Mouse (Mus musculus) naive thymus-derived CD4-positive, alpha-beta T cell, adult 2 months (primary cell): ENCODE measurements around the gene Atm.

Experiments used
- DNase-seq: peaks from one replicate; pipeline ENCODE4 v3.0.0-alpha.2; 2011; ENCODE audit warnings: low read depth

Atm gene

DNA sequence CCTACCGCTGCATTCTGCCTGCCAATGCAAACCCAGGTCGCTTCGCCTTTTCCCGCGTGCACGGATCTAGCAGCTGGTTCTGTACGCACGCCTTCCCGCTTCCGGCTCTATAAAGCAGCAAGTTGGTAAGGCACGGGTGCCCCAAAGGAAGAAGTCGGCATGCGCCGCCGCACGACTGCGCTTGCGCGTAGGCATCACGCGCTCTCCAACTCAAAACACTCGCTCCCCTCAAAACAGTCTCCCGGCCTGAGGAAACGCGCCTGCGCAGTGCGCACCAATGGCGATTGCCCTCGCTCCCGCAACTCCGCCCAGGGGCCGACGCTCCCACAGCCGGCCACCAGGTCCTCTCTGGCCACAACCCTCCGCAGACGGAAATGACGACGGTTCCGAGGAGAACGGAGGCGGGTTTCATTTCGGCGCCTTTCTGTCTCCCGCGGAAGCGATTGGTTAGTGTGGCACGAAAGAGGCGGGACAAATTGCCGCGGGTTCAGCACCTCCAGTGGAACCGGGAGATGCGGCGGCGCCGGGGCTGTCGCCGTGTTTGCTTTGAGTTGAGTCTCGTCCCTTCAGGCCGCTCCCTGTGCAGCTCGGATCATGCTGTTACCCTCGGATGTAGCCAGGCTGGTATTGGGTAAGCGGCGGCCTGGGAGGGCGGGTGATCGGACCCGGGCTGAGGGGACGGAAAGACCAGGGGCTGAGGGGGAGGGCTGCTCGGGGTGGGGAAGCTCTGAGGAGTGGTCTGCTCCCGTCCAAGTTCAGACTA, at the start of gene Atm, which contains the start of gene Npat:
Gene Atm (minus strand): TSS at position 183 of the 763 bp plus-strand sequence.
Gene Npat (plus strand): TSS at position 490 of the 763 bp plus-strand sequence.
- DNase-seq: peak; percentile 100

DNA sequence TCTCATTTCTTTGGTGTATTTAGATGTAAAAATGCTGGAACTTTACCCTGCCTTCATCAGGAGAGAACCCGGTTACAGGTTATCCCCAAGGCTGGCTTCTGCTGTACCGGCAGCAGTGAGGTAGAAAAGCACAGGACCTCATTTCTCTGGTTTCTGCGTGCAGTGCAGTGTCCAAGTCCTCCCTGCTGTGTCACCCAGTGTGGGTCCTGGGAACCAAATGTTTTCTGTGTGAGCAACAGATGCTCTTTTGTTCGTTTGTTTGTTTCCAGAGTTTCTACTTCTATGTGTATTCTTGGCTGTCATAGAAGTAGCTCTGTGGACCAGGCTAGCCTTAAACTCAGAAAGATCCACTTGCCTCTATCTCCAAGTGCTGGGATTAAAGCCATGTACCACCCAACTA, 45.3 kb upstream of the Atm start:
- no peak for DNase-seq

DNA sequence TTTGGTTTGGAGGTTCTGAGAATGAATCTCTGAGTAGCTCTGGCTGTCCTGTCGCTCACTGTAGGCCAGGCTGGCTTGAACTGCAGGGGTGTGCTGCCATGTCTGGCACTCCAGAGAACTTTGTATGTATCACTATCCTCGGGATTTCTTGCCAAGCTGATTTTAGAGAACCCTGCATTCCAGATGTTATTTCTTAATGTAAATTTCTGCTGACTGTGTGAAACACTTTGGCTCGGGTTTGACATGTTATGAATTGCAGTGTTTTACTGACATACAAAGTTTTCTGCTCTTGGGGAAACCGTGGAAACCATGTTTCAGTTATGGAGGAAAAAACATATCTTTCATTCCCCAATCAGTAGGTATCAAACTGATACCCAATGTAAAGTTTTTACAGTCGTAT, 39.2 kb upstream of the Atm start:
- DNase-seq: no peak

DNA sequence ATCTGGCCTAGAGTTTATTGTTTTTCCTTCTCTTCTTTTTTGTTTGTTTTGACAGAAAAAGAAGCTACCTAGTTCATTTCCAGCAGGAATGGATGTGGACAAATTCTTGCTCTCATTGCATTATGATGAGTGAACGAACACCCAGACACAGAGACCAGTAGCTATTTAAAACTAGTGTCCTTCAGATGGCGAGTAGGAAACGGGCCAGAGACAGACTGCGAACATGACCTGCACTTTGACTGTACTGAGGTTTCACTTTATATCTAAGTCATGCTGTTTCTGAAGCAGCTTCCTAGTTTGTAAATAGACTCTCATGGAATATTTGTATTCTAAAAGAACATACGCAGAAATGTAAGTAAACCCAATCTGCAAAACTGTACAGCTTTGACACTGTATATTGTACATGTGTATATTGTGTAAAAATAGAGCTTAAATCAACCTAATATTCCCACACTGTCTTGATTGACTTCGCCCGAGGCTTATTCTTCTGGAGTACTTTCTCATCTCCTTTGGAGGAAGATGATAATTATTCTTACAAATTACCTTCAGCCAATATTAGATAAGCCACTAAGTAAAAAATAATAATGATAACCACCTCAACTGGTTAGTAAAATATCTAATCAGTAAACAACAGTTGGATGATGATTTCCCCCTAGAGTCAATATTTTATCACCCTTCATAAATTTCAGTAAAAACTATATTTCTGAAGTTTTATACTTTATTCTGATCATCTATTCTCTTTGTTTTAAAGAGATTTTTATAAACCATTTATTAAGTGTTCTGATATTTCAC, 36.2 kb upstream of the Atm start:
- no peak for DNase-seq

DNA sequence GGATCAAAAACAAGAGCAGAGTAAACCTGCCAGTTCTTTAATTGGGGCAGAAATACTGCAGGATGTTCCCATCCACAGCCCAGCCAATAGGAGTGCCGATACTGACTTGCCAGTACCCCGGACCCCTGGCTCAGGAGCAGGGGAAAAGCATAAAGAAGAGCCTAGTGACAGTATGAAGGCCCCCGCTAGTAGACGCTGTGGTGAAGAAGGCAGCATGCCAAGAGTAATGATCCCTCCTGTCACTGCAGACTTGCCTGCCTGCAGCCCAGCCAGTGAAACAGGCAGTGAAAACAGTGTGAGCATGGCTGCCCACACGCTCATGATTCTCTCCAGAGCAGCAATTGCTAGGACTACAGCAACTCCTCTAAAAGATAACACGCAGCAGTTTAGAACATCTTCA, 34.1 kb upstream of the Atm start:
- no peak for DNase-seq

DNA sequence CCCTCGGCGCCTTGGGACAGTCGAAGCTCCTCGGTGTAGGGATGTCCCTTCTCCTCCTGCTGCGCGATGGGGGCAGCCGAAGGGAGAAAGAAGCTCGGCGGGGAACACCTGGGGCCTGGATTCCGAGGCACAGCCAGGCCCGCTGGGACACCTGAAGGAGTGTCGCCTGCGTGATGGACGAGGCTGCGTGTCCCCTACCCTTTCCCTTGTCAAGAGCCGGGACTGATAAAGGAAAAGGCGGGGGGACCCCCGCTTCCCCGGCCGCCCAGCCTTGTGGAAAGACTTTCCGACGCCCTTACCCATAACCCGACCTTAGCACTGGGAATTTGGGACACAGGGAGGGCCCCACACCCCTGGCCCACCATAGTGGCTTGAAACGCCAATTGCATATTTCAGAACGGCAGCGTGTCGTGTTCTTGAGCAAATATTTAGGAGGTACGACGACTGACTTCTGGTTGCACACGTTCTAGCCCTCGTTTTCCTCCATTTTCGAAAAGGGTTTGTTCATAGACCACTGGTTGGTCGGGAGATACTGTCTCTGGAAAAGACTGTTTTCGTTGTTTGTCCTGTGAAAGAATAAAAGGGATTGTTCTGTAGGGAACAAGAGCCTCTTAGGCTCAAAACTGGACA, 911 bp upstream of the Atm start:
- peak; percentile 45 for DNase-seq

DNA sequence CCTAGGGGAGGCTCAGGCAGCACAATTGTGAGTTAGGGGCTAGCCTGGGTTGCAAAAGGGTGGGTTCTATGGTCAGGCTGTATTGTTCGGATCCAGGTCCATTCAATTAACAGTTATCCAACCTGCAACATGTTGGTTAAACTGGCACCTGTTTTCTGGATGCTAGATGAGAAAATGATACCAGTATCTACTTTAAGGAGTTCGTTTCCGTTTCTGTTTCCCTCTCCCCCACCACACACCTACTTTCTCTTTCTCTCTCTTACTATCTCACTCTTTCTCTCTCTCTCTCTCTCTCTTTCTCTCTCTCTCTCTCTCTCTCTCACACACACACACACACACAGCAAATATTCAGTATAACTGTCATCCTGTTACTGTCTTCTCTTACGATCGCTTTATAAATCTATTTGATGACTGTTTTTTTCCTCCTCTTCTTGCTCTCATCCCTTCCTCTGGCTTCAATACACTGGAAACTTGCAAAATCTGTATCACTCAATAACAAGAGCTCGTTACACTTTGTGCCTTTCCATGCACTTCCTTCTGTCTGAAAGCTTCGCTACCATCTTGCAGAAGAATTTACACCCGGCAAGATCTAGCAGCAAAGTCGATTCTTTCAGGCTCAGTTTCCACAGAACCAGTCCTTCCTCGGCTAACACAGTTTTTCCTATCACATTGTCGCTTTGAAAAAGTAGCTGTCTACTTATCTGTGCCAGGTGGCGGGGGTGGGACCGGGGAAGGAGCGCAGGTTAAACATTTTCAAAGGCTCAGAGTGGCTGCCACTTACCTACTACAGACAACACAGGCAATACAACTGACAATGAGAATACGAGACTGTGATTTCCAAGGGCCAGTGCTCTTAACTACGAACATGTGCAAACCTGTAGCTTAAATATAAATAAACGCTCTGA, 872 bp downstream of the Atm start:
- peak; percentile 53 for DNase-seq

DNA sequence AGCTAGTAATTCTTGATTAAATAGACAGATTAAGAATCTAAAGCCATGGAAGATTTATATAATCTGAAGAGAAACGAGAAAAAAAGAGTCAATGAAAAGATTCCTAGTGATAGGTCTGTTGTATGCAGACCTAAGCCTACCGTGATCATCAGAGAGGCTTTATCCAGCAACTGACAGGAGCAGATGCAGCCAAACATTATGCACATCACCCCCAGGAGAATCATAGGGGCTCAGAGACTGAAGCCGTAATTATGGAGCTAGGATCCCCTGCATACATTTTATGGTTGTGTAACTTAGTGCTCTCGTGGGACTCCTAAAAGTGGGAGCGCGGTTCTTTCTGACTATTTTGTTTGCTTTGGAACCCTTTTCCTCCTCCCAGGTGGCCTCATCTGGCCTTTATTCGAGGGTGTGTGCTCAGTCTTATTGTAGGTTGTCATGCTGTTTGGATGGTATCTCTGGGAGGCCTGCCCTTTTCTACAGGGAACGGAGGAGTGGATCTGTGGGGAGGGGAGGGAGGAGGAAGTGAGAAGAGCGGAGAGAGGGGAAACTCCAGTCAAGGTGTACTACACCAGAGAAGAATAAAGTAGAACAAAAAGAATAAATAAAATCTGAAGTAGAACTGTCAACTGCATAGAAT, 19.0 kb downstream of the Atm start:
- no peak for DNase-seq

DNA sequence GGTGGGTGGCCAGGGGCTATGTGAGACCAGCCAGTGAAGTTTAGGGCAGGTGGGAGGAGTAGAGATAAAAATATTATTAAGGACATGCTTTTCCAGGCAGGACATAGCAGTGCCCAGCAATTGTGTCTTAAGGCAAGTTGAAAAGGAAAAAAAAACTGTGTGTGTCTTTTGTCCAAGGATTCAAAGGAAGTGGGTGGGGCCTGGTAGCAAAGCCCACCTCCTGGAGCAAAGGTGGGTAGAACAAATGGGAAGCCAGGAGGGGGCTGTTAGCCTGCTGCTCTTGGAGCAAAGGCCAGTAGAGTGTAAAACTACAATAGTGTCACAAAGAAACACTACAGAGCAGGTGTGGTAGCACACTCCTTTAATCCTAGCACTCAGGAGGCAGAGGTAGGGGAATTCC, 22.4 kb downstream of the Atm start:
- DNase-seq: no peak

DNA sequence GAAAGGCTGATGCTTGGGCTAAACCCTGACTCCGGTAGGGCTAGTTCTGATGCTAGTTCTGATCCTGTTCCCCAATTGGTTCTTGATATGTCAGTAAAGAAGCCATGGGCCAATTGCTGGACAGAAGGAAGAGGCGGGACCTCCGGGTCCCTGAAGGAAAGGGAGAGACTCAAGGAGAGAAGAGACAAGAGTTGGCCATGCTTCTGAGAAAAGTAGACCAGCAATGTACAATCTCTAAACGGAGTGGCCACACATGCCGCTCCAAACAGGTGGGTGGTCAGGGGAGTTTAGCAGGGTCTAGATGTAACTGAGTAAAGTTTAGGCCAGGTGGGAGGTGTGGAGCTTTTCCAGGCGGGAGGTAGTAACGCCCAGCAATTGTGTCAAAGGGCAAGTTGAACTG, 28.5 kb downstream of the Atm start:
- no peak for DNase-seq

DNA sequence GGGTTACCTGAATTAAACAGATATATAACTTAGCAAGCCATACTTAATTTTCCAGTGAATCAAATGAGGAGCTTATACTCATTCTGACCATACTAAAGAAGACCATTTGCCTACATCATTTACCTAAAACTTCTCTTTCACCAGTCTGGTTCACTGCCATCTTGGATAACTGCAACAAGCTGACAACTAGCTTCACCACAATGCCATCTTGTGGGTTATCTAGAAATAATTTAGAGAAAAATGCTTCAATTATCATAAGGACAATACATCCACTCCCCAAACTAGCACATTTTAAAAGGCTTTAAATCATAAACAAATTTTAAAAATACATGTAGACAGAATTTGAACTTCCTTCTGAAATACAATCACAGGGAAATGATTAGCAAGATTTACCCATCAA, 50.7 kb downstream of the Atm start:
- no peak for DNase-seq

DNA sequence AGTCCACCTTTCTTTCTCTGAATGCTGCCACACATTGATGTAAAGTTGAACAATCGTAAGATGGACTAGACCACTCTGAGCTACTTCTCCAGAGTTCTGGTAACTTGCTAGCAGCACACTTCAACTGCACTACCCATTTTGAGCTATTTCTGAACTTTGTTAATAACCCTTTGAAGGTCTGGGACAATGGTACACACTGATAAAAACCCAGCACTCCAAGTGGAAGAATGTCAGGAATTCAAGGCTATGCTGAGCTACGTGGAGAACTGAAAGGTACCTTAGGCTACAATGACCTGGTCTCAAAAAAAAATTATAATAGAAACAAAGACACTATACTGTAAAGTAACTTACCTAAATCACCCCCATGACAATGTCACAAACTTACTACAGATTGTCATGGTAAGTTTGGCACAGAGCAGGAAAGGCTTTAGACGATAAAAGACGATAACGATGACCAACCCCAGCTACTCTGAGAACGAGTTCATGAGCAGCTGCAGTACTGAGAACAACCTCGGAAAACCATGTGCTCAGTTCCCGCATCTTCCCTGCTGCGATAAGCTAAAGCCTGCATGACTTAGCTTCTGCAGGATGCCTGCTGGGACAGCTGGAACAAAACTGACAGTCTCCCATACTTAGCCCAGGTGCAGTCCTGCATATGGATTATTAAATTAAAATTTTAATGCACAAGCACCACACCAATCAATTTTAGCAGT, 63.6 kb downstream of the Atm start:
- no peak for DNase-seq

DNA sequence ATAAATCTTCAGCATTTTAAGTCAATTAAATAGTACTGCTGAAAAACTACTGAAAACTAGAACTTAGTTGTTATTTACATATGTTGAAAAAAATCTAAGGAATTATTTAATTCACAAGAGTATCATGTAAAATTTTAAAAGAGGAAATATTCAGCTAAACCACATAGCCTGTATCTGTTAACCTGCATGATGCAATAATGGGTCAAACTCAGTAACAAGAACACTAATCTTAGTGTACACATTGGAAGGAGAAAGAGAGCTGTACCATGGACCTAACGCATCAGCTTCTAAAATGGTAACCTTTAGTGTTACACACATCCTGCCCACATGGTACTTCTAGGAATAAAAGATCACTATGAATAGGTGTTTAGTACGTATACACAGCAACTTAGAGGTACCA, 84.5 kb downstream of the Atm start:
- no peak for DNase-seq

DNA sequence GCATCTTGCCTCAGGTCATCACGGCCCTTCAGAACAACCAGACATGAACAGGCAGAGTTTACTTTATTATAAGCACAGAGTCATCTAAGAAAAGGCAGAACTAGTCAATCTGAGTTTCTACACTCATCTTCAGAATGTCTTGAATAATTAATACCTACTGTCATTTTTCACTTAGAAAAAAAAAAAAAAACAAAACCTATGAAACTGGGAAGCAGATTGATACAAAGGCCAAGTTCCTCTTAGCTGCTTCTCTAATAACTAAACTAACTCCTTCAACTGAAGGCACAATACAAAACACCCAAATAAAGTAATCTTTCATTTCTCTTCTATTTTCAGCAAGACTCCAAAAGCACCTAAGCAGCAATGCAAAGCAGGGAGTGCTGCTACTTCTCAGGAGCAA, 85.9 kb downstream of the Atm start:
- no peak for DNase-seq

DNA sequence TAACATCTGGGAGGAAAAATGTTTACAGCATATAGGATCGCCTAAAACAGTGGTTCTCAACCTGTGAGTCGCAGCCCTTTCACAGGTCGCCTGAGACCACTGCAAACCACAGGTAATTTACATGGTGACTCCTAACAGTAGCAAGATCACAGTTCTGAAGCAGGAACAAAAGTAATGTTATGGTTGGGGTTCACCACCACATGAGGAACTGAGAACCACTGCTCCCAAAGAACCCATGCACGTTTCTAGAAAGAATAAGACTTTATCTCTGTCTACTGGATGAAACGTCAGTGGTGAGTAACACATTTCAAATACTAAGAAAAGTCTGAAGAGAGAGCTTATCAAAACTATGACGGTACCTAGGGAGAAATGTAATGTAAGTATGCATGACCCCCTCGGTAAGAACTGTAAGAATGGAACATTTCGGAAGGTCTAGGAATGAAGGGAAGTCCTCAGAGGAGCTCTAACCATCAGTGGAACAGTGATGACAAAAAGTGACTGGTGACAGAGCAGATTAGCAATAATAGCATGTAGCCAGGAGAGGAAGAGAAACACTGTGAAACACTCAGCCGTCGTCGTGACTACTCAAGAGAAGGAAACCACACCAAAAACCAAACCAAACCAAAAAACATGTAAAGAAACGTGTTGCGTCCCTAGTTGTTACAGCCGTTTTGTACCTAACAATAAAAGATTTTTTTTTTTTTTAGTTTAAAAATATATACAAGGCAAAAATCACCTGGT, 100.5 kb downstream of the Atm start:
- DNase-seq: peak; percentile 24

DNA sequence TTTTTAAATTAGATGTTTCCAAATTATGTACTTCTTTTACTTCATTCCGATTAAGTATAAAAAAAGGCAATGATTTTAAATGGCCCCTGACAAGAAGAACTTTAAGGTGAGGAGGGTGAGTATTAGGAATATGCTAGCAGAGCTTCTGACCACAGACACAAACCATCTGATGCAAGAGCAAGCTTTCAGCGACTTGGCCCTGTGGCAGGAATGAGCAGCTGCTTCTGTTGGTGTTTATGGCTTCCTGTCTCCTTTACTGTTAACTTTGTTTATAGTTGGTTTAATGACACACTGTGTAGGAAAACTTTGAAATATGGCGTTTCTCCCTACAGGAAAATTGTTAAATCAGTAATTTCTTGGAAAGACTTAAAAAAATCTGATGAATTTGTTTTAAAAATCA, 108.9 kb downstream of the Atm start:
- no peak for DNase-seq

DNA sequence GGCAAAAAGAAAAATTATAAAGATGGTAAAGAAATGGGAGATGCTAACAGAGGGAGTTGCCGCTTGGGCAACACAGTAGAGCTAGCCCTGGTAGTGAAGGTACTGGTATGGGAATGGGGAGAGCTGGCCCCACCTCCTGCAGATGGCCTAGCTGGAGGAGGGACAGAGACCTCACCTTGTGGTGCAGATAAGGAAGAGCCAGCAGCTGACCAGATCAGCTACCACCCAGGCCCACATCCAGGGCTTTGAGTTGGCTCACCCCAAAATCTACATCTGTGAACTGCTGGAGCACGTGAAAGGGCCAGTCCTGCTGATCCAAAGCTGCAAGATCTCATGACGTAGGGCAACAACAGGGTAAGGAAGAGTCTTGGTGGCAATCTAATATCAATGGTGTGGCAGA, 109.8 kb downstream of the Atm start:
- no peak for DNase-seq

DNA sequence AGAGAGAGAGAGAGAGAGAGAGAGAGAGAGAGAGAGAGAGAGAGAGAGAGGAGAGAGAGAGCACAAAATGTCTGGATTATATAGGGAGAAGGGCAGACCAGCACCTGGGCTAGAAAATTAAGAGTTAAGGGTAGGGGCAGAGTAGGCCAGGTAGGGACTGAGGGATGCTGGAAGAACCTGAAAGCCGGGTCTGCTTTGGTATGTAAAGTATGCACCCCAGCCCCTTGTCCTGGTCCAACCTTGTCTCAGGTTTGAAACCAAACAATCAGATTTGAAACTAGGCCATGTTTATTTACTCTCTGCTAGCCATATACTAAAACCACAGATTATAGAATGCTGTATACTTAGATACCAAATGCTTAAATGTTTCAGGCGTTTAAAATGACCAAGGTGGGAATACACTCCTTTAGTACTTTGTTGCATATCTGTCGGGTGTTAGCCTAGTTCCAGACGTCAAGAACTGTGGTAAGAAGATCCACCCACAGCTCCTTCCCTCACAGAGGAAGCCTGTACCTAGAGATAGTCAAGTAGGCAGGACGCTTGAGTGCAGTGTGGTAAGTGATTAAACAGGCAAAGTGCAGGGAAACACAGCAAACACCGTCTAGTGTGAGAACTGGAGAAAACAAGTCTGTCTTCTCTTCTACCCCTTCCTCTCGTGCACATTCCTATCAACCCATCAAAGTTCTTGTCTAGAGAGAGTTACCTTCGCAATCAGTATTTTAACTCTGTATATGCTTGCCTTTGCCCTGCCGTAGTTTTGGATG, 114.2 kb downstream of the Atm start:
- no peak for DNase-seq

DNA sequence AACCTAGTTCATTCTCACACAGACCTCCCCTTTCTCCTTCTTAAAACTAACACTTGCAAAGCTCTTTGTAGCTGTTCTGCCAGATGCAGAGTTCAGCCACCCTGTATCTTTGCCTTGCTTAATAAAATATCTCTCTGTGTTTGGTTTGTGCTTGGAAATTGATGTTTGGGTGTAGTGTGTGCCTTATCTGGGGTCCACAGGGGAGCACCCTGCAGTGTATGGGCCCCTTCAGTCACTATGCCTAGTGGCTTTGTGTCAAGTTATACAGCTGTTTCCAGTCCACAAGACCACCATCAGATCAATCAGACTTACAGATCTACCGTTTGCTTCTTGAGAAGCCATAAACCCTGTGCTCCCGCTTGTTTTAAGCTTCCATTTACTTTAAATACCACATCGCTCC, 127.1 kb downstream of the Atm start:
- no peak for DNase-seq
